Mouse (Mus musculus): ENCODE data around the gene Miox. TPM values are rescaled to one million over a fixed set of nuclear protein-coding genes. Genes with fewer than 3 reads are reported as not detected.

The Miox gene
- total and polyA plus RNA-seq, 3 experiments = not detected

- no peak overlapping the region for H3K4me3 ChIP-seq (ENCODE audit: control insufficient read depth in 1 of 2, insufficient read depth in 1 of 2, low read depth in 2 of 2, low read length in 2 of 2)
- H3K36me3 ChIP-seq (ENCODE audit: control insufficient read depth in 1 of 2, insufficient read depth in 2 of 2, low read length in 2 of 2) = peaks cover 0 to 10% of the 10 kb centered on the region in 2 experiments; a peak in 2 of 4 replicates
- no peak overlapping the region for H3K27ac ChIP-seq (ENCODE audit: control insufficient read depth, low read depth, low read length)
- no peak for DNase-seq (ENCODE audit: low read depth, low spot score)
- H3K9me3 ChIP-seq (replicated peaks; ENCODE audit: insufficient read depth, low read length) = no peaks in the 10 kb centered on the region
- H3K27me3 ChIP-seq (ENCODE audit: control insufficient read depth in 1 of 2, insufficient read depth in 2 of 2, low read length in 2 of 2) = no peaks in the 10 kb centered on the region
- no peak overlapping the region for H3K9ac ChIP-seq (ENCODE audit: control insufficient read depth, low read depth, low read length, poor library complexity, severe bottlenecking)
- H3K79me2 ChIP-seq (ENCODE audit: control insufficient read depth, insufficient read depth, low read length, poor library complexity) = peaks cover 15% of the 10 kb centered on the region
- no peak for TF ChIP-seq MYC (IDR thresholded peaks at IDR 0.05; ENCODE audit: low read depth, low read length)
- TF ChIP-seq USF1 (IDR thresholded peaks at IDR 0.05; ENCODE audit: low read depth, low read length) = no peak
- TF ChIP-seq TCF12 (IDR thresholded peaks at IDR 0.05; ENCODE audit: low read depth, low read length) = no peak
- TF ChIP-seq MAFK (IDR thresholded peaks at IDR 0.05; ENCODE audit: borderline replicate concordance, low read depth, low read length) = no peak
- TF ChIP-seq ZMIZ1 (IDR thresholded peaks at IDR 0.05; ENCODE audit: low read depth, low read length) = no peak
- no peak for TF ChIP-seq RCOR1 (IDR thresholded peaks at IDR 0.05; ENCODE audit: low read depth, low read length)
- no peak for TF ChIP-seq ZNF384 (IDR thresholded peaks at IDR 0.05; ENCODE audit: low read depth, low read length)
- TF ChIP-seq EP300 (IDR thresholded peaks at IDR 0.05; ENCODE audit: low read depth in 1 of 2, low read length in 2 of 2) = no peak
- no peak for TF ChIP-seq HCFC1 (IDR thresholded peaks at IDR 0.05; ENCODE audit: low read depth, low read length)
- no peak for TF ChIP-seq UBTF (IDR thresholded peaks at IDR 0.05; ENCODE audit: borderline replicate concordance, insufficient read depth, low read depth, low read length)
- no peak for TF ChIP-seq KAT2A (conservative IDR thresholded peaks at IDR 0.05; ENCODE audit: low read depth, low read length)
- peaks cover 0 to 11% of the 10 kb centered on the region in 2 experiments; a peak in 1 of 4 replicates for H3K4me1 ChIP-seq (ENCODE audit: control insufficient read depth in 1 of 2, insufficient read depth in 2 of 2, low read length in 2 of 2)
Observed at GRCm38 (mm10) chr15:89377362-89377761, 43.2 kb downstream of the Miox start.

GRCm38 (mm10) chr15:89377938-89378828 is 44.0 kb downstream of the Miox start:
- no peak for TF ChIP-seq MYB (IDR thresholded peaks at IDR 0.05; ENCODE audit: low read depth, low read length)
- TF ChIP-seq E2F4 (IDR thresholded peaks at IDR 0.05; ENCODE audit: borderline replicate concordance, low read depth, low read length) = no peak
- TF ChIP-seq POLR2A (IDR thresholded peaks at IDR 0.05; ENCODE audit: control insufficient read depth in 1 of 2, insufficient read depth in 1 of 2, low read depth in 1 of 2, low read length in 2 of 2, poor library complexity in 1 of 2) = no peak
- TF ChIP-seq MAZ (IDR thresholded peaks at IDR 0.05; ENCODE audit: low read depth, low read length) = no peak
- no peak for TF ChIP-seq CTCF (IDR thresholded peaks at IDR 0.05 in 2 of 3, conservative IDR thresholded peaks at IDR 0.05 in 1 of 3; ENCODE audit: control insufficient read depth in 1 of 3, insufficient read depth in 1 of 3, low read depth in 2 of 3, low read length in 3 of 3, poor library complexity in 1 of 3, severe bottlenecking in 1 of 3)
- no peak for TF ChIP-seq CHD2 (IDR thresholded peaks at IDR 0.05; ENCODE audit: low read length)
- TF ChIP-seq BHLHE40 (IDR thresholded peaks at IDR 0.05; ENCODE audit: borderline replicate concordance, low read depth, low read length) = no peak
- TF ChIP-seq MAX (IDR thresholded peaks at IDR 0.05; ENCODE audit: low read length) = no peak
- TF ChIP-seq GATA1 (IDR thresholded peaks at IDR 0.05; ENCODE audit: low read depth, low read length) = no peak
- TF ChIP-seq RAD21 (IDR thresholded peaks at IDR 0.05; ENCODE audit: low read depth, low read length) = no peak
- no peak for TF ChIP-seq USF1 (IDR thresholded peaks at IDR 0.05; ENCODE audit: low read depth, low read length)
- no peak for TF ChIP-seq CHD1 (IDR thresholded peaks at IDR 0.05; ENCODE audit: low read depth, low read length)
- Histone ChIP-seq H3K27ac (ENCODE audit: control insufficient read depth, low read depth, low read length) (no peak overlapping the region), H3K27me3 (ENCODE audit: control insufficient read depth in 1 of 2, insufficient read depth in 2 of 2, low read length in 2 of 2) (no peaks in the 10 kb centered on the region), H3K4me3 (ENCODE audit: control insufficient read depth in 1 of 2, insufficient read depth in 1 of 2, low read depth in 2 of 2, low read length in 2 of 2) (no peak overlapping the region), H3K79me2 (ENCODE audit: control insufficient read depth, insufficient read depth, low read length, poor library complexity) (peaks cover 7% of the 10 kb centered on the region), H3K4me1 (ENCODE audit: control insufficient read depth in 1 of 2, insufficient read depth in 2 of 2, low read length in 2 of 2) (peaks cover 0 to 11% of the 10 kb centered on the region in 2 experiments; a peak in 1 of 4 replicates), H3K9ac (ENCODE audit: control insufficient read depth, low read depth, low read length, poor library complexity, severe bottlenecking) (no peak overlapping the region), H3K36me3 (ENCODE audit: control insufficient read depth in 1 of 2, insufficient read depth in 2 of 2, low read length in 2 of 2) (peaks cover 0 to 8% of the 10 kb centered on the region in 2 experiments; a peak in 2 of 4 replicates), H3K9me3 (replicated peaks; ENCODE audit: insufficient read depth, low read length) (no peaks in the 10 kb centered on the region)
- no peak for DNase-seq (ENCODE audit: low read depth, low spot score)

All from MEL (cell line).